Mouse (Mus musculus): ENCODE measurements around the gene Rsph10b. TPM values are rescaled to one million over a fixed set of nuclear protein-coding genes. Genes with fewer than 3 reads are reported as not detected.
"Not testable (repeated sequence)": the region's sequence is repeated elsewhere in the genome, so short reads cannot be mapped to it uniquely, and the experiment has no call there.

Rsph10b gene
- polyA plus RNA-seq, 1 experiment, result 12.7 TPM

DNA sequence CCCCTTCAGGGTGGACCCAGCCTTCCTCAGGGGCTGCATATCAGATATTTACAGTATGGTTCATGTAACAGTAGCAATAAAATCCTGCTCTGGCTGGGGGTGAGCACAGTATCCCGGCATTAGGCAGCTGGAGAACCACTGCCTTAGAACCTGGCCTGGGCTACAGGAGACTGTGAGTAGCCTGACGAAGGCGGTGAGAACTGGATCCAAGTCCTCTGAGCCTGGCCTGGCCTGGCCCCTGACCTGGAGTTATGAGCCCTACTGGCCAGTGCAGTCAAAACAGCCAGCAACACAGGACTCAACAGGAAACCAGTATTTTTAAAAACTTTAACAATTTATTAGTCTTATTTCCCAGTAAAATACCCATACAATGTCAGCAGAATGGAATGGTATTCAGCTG, 54.8 kb downstream of the Rsph10b start:
- DNase-seq (ENCODE audit: extremely low spot score in 1 of 2, low spot score in 1 of 2), result no peak

DNA sequence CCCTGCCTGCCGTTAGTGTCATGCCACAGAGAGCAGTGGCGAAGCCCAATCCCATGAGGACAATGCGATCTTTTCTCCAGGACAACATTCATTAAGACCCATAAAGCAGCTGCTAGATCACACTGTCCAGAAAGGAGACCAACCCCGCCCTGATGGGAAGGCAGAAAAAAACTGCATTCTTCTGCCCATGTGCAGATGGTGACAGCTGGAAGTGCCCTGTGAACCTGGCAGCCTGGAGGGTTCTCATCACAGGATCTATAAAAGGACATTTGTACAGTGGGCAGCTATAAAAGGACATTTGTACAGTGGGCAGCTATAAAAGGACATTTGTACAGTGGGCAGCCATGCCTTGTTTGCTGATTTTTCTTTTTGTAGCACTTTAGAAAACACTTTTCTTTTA, 56.2 kb downstream of the Rsph10b start:
- DNase-seq (ENCODE audit: extremely low spot score in 1 of 2, low spot score in 1 of 2), result no peak

DNA sequence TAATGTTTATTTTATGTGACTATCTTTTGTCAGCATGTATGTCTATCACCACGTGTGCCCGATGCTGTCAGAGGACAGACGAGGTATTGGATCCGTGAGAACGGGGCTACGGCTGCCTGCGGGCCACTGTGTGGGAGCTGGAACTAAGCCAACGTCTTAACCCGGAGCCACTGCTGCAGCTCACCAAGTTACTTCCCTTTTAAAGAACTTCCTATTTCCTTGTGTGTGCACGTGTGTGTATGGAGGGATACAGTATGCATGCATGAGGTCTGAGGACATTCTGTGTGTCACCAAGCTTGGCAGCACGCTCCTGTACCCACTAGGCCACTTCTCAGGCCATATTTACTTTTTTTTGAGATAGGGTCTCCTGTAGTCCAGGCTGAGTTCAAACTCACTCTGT, 57.3 kb downstream of the Rsph10b start:
- no peak for DNase-seq (ENCODE audit: extremely low spot score in 1 of 2, low spot score in 1 of 2)

DNA sequence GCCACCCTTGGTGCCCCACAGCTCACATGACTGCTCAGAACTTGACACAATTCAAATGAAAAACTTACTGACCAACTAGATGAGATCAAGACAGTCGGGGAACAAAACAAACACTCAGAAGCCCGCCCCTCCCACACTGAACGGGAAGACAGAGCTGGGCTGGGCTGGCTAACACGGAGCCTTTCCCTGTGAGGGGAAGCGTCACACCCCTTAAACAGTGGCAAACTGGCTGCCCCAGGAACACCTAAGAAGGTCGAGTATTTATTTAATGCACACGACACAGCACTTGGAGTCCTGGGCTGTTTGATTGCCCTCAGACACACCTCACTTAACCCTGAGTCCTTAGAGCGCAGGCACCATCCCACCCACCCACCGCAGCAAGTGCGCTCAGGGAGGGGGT, 59.8 kb downstream of the Rsph10b start:
- DNase-seq (ENCODE audit: extremely low spot score in 1 of 2, low spot score in 1 of 2), result no peak

DNA sequence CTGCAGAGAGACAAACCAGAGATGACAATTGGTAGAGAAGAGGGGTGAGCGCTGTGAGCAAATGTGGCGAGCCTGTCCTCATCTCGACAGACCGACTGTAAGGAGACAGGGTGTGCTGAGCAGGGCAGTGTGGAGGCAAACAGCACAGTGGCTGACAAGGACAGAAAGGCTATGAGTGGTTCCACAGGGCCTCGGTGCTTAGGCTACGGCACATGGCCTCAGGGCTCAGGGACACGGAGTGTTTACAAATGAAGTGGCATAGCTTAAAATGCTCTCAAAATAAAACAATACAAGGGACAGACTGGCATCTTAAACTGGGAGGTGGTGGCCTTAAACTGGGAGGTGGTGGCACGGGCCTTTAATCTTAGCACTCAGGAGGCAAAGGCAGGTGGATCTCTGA, 60.4 kb downstream of the Rsph10b start:
- DNase-seq (ENCODE audit: extremely low spot score in 1 of 2, low spot score in 1 of 2), result no peak

DNA sequence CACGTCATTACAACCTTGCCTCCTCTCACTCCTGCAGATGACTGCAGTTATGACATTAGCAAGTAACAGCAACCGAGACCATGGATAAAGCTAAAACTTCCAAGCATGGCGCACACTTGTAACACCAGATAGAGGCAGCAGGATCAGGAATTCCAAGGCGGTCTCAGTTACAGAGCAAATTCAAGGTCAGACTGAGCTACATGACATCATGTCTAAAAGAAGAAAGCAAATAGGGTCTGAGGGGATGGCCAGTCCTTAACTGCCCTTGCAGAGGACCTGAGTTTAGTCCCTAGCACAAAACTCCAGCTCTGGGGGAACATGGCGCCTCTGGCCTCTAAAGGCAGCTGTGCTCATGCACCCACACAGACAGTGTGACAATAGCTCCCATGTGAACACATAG, 61.0 kb downstream of the Rsph10b start:
- no peak for DNase-seq (ENCODE audit: extremely low spot score in 1 of 2, low spot score in 1 of 2)

DNA sequence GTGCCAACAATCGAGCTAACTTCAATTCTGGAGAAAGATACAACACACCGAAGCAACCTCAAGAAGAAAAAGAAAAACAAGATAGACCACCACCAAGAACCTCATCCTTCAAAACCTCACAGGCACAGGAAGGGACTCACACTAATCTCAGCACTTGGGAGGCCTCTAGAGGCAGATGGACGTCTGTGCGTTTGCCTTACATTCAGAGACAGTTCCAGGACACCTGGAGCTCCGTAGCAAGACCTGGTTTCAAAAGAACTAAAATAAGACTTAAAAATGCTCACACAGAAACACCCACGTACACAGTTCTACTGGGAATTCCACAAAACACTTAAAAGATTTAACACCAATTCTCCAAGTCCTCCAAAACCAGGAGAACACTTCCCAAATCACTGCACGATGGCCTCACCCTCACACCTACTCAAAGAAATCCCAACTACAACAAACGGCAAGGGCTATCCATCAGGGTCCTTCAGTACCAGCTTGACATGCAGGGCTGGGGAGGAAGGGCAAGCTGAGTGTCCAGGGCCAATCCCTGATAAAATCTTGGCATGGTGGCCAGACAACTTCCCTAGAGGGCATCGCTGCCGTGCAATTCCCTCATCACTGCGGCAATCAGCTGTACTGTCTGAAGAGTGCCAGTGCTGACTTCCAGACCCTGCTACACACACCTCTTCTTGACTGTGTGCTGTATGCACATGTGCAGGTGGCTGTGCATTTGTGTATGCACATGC, 62.0 kb downstream of the Rsph10b start:
- peak in 1 of 2 experiments; percentile 29 for DNase-seq (ENCODE audit: extremely low spot score in 1 of 2, low spot score in 1 of 2)

DNA sequence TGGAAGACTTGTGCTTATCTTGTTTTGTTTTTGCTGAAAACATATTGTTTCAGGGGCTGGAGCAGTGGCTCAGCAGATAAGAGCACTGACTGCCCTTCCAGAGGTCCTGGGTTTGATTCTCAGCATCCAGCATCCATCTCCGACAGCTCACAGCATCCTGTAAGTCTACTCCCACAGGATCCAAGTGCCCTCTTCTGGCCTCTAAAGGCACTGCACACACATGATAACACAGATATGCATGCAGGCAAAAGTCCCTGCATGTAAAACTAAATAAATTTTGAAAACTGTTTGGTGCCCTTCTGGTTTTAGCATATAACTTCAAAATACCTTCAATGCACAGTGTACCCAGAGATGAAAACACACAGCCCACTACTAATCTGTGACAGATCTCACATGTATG, 66.6 kb downstream of the Rsph10b start:
- no peak for DNase-seq (ENCODE audit: extremely low spot score in 1 of 2, low spot score in 1 of 2)

DNA sequence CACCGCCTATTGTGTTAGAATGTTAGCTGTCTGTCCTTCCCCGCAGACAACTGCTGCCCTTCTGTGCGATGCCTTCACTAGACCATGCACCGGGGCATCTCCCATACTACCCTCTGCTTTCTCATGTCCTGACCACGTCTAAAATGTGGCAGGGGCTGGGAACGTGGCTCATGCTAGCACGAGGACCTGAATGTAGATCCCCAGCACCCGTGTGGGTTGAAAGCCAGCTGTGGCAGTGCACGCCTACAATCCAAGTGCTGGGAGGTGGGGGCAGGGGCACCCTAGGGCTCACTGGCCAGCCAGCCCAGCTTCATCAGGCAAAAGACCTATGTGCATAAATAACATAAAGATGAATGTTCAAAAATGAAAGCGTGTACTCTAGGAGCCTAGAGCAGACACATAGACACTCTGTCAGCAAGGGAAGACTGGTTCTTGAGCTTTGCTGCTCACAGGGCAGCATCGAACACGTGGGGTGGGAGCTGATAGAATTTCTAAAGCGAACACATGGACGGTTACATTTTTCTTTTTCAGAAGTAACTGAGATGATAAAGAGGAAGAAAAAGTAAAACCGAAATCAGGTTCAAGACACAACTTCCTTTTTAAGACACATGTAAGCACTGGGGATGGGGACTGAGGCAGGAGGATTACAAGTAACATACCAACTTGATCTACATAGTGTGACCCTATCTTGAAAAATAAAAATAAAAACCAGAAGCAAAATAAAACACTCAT, 69.8 kb downstream of the Rsph10b start:
- DNase-seq (ENCODE audit: extremely low spot score in 1 of 2, low spot score in 1 of 2), result no peak

DNA sequence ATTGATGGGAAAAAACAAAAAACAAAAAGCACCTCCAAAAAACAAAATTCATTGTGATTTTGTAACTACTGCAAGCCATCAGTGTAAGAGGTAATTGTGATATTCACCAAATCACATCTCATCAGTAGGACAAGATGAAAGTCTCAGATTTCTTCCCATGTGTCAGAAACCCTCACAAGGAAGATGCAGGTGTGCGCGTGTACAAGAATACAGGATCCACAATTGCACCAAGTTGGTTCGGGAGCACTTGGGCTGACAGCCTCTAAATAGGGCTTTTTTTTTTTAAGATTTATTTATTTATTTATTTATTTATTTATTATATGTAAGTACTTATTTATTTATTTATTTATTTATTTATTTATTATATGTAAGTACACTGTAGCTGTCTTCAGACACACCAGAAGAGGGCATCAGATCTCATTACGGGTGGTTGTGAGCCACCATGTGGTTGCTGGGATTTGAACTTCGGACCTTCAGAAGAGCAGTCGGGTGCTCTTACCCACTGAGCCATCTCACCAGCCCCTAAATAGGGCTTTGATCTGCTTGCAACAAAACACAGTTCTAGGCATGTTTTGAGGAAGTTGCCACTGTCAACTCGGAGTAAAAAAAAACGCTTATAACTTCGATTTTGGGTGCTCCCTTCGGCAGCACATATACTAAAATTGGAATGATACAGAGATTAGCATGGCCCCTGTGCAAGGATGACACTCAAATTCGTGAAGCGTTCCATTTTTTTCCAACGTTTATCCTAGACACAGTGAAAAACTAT, 80.7 kb downstream of the Rsph10b start:
- DNase-seq (ENCODE audit: extremely low spot score in 1 of 2, low spot score in 1 of 2), result not testable (repeated sequence)

DNA sequence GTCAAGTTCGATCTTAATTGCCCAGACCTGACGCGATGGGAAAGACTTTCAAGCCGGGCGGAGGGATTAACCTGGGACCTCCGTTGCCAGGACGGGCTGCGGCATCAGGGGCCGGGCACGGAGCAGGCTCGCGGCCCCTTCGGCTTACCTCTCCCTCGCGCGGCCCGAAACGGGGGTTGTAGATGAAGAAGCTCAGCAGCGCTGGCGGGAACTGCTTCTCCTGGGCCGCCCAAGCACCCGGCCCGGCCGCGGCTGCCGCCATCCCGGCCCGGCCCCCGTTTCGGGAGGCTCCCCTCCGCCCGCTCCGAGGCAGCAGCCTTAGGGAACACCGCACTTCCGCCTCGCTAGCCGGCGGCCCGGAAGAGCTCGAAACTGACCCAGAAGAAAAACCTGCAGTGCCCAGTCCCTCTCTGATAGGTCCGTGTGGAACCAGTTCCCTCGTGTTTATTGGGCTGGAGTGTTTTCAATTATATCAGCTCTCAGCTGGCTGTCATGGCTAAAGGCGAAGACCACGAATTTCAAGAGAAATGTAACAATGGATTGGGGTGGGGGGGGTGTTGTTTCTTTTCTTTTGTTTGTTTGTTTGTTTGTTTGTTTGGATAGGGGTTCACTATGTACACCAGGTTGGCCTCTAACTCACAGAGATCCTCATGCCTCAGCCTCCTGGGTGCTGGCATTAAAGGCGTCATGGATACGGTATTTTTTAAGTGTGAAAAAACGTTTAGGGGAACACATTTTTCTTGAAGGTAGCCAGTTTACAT, 81.9 kb downstream of the Rsph10b start, which contains the start of gene Ccz1:
Gene Ccz1 (minus strand): TSS at position 327 of the 761 bp plus-strand sequence.
- peak; percentile 45 to 79 for DNase-seq (ENCODE audit: extremely low spot score in 1 of 2, low spot score in 1 of 2)

DNA sequence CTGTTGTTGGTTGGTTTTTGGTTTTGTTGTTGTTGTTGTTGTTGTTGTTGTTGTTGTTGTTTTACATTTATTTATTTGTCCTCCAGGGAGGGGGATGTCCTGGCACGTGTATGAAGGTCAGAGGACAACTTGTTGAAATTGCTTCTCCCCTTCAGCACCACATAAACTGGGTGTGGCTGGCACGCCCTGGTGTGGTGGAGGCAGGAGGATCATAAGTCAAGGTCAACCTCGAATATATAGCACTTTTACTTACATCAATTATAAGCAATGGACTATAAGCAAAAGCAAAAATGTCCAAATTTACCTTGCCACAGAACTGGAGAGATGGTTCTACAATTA, 82.4 kb downstream of the Rsph10b start:
- DNase-seq (ENCODE audit: extremely low spot score in 1 of 2, low spot score in 1 of 2), result no peak

DNA sequence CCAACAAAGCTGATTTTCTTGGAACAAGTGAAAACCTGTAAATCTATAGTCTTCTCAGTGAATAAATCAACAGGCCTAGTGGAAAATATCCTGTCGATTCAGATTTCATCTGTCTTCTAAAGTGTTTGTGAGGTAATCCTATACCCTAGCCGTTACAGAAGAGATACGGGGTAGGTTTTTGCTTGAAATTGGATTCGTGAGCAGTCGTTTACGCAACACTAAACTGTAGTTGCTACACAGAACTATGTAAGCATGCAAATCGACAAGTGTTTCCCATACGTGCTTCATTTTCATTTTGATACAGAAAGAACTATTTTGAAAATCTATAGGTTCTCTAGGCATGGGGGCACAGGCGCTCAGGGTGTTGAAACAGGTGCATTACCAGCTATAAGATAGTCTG, 83.0 kb downstream of the Rsph10b start:
- DNase-seq (ENCODE audit: extremely low spot score in 1 of 2, low spot score in 1 of 2), result no peak

DNA sequence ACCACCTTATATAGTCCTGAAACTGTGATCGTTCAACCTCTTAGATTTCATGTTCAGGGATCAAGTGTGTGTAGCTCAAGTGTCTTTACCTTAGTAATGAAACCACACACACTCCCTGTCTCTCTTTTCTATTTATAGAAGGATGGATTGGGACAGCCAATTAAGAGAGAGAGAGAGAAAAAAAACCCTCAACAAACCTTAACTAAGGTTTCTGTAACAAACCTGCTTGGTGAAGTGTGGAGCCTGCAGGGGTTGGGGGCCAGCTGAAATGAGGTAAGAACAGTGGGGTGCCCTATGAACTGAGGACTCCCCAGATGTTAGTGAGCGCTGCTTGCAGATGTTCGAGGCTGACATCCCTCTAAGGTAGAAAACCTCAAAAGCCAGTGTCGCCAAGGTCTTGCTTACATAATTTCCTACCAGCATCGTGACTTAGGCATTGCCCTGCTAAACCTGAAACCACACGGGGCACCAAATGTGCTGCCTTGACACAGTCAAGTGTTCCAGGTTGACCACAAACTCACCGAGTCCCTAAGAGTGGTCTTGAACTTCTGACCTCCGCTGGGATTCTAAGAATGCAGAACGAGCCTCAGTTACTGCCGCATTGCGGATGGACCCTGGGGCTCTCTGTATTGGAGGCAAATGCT, 93.9 kb downstream of the Rsph10b start, which contains the start of gene Ocm:
Gene Ocm (minus strand): TSS at position 51 of the 644 bp plus-strand sequence.
- no peak for DNase-seq (ENCODE audit: extremely low spot score in 1 of 2, low spot score in 1 of 2)

DNA sequence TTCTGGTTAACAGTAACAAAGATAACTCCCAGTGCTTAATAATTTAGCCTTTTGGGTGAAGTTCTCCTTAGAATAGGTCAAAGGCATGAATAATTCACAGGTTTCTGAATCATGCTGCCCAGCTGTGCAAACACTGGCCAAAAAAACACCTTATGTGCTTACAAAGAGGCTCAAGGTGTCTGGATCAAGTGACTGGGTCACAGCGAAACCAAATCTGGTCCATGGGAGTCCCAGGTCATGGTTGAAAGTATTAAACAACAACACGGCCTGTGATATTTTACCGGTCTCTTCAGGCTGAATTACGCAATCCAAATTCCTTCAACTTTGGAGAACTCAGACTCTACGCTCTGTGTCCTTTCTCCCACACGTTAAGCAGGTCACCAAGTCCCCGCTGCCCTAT, 99.7 kb downstream of the Rsph10b start:
- no peak for DNase-seq (ENCODE audit: extremely low spot score in 1 of 2, low spot score in 1 of 2)

DNA sequence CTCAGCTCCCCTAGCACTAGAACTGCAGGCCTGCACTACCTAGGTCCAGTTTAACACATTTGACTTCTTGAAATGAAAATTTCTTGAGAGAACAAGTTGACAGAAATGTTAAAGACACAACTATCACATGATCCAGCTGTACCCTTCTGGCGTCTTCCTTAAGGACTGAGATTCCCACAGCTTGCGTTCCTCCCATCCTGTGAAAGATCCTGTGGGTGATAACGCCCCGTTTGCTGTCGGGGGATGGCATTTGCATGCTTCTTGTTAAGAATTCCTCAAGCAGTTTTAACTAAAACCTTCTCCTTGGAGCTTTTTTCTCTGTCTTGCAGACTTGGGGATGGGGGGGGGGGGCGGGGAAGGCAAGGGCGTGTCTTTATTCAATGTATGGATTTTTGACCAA, 101.7 kb downstream of the Rsph10b start:
- DNase-seq (ENCODE audit: extremely low spot score in 1 of 2, low spot score in 1 of 2), result peak in 1 of 2 experiments; percentile 70

Measured in frontal cortex, adult 2 months (tissue).